Mouse (Mus musculus): ENCODE data around the gene Nup35. TPM values are rescaled to one million over a fixed set of nuclear protein-coding genes. Genes with fewer than 3 reads are reported as not detected.

The Nup35 gene
- 15.7 and 19.2 TPM in 2 replicates for polyA plus RNA-seq (2021; fragmentation: Nextera tagmentation)
- long read RNA-seq, experiment 1, transcript Nup35-201 (9 exons, 1,559 nt): major isoform, 108 of 125 reads
- long read RNA-seq, experiment 1, partial matches to known transcripts: 1 of 125 reads
- long read RNA-seq, experiment 1, other reads (novel, unspliced or antisense): 16 of 125 reads
- long read RNA-seq, experiment 2, transcript Nup35-201 (9 exons, 1,559 nt): major isoform, 23 of 43 reads
- long read RNA-seq, experiment 2, partial matches to known transcripts: 3 of 43 reads
- long read RNA-seq, experiment 2, other reads (novel, unspliced or antisense): 17 of 43 reads

DNA sequence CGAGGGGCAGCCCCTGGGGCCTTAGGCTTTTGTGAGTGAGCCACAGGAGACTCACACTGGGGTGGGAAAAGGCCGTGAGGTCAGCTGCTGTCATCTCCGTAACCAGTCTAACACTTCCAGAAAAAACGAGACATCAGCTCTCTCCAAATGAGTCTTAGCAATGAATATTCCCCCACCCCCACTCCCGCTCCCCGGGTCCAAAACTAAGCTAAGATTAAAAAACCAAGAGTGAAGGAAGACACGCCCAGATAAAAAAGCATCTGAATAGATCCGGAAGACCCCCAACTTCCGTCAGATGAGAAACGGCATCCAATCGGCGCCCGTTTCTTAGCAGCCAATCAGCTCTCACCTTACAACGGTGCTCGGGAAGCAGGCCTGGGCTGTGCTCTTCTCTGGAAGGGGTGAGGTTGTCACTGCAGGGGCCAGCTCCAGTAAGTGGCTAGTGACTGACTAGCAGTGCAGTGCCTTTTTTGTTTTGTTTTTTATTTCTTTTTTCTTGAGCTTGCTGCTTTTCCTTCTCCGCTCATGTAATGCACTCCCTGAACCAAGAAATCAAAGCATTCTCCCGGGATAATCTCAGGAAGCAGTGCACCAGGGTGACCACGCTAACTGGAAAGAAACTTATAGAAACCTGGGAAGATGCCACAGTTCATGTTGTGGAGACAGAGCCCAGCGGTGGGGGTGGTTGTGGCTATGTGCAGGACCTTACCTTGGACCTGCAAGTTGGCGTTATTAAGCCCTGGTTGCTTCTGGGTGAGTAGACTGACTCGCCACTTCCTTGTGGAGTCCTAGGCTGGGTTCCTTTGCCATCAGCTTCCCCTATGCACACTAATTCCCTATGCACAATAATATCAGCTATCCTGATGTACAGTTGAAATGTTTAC, at the start of gene Nup35, which contains the start of gene Dusp19:
Gene Nup35 (plus strand): TSS at position 383 of the 884 bp plus-strand sequence.
Gene Dusp19 (plus strand): TSS at position 192 of the 884 bp plus-strand sequence.

DNA sequence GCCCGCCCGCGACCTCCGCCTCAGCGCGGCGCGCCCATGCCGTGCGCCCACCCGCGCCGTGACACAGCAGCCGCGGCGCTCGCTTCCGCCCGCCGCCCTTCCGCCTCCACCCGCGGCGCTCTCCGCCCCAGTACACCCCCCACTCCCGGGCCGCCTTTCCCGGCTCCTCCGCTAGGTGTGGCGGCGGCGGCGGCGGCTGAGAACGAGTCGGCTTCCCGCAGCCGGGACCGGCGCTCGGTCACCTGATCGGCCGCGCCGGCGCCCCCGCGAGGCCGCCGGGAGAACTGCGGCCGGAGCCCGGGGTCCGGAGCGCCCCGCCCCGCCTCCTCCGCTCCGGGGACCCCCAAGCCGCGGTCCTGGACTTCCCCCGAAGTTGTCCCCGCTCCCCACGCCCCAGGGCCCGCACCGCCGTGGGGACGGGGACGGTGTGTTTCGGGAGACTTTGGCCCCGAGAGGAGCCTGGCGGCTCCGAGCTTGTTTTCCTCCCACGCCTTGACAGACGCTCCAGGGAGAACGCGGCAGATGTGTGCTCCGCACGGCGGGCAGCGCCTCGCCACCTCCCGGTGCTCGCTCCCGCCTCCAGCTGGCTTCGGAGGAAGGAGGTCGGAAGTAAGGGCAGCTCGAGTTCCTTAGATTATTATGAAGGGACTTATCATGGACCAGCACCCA, 35.9 kb upstream of the Nup35 start, which contains the start of gene Nckap1:
Gene Nckap1 (minus strand): TSS at position 338 of the 669 bp plus-strand sequence.

Other genes with a start within 250 kb of the Nup35 start
- 8.6 and 12.0 TPM in 2 replicates for gene Frzb, start 169.6 kb upstream of the Nup35 start, polyA plus RNA-seq (2021; fragmentation: Nextera tagmentation)
- gene Nckap1, start 35.9 kb upstream of the Nup35 start, polyA plus RNA-seq (2021; fragmentation: Nextera tagmentation): 56.8 and 68.8 TPM in 2 replicates
- 10.2 and 12.1 TPM in 2 replicates for gene Dusp19, start 191 bp upstream of the Nup35 start, polyA plus RNA-seq (2021; fragmentation: Nextera tagmentation)

All from left cerebral cortex, adult 6 months (tissue).